Mouse (Mus musculus): ENCODE measurements around the gene Dnmt3c. TPM values are rescaled to one million over a fixed set of nuclear protein-coding genes. Genes with fewer than 3 reads are reported as not detected.

Gene Dnmt3c
- total and polyA plus RNA-seq, 3 experiments, result 0.04 TPM; not detected in 2

DNA sequence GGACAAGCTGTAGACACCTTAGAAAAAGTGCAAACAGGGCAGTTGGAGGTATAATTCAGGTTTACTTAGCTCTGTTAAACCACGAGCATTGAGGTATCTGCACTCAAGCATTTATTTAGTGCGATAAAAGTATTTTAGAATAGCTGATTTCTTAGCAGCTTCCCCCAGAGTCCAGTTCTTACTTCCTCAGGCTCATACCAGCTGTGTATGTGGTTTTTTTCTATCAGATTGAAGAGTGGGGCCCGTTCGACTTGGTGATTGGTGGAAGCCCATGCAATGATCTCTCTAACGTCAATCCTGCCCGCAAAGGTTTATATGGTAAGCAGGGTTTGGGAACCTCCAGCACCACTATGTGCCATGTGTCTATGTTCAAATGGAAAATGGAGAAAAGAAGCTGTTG, 19.5 kb upstream of the Dnmt3c start:
- Histone ChIP-seq H3K27me3 (replicated peaks) (no peaks in the 10 kb centered on the region), H3K4me3 (replicated peaks in 1 of 3; ENCODE audit: low read depth in 2 of 3, low read length in 2 of 3, poor library complexity in 1 of 3) (no peak overlapping the region), H3K79me2 (replicated peaks; ENCODE audit: control insufficient read depth, extremely low read depth, insufficient read depth, poor library complexity, severe bottlenecking) (no peaks in the 10 kb centered on the region), H3K27ac (ENCODE audit: insufficient read depth, low read depth) (no peak overlapping the region), H3K4me2 (ENCODE audit: insufficient read depth, low read depth, poor library complexity, severe bottlenecking) (no peak overlapping the region), H3K4me1 (ENCODE audit: control insufficient read depth in 1 of 2, insufficient read depth in 2 of 2) (no peaks in the 10 kb centered on the region), H3K9me3 (replicated peaks; ENCODE audit: low read length) (no peaks in the 10 kb centered on the region), H3K9ac (ENCODE audit: insufficient read depth, low read depth) (no peak overlapping the region), H3K36me3 (replicated peaks in 1 of 2; ENCODE audit: control insufficient read depth in 1 of 2, insufficient read depth in 1 of 2, low read length in 1 of 2) (peaks cover 6 to 44% of the 10 kb centered on the region in 2 experiments)
- in situ Hi-C loops (cut with MboI; ENCODE audit: low pct_ligation_motif_present, low pct_unique_long_range_greater_than_20kb, low sequenced_read_pairs) (no loop called here), dilution Hi-C loops (cut with MboI; ENCODE audit: extremely low pct_ligation_motif_present, extremely low pct_unique_long_range_greater_than_20kb, low sequenced_read_pairs) (no loop called here)
- TF ChIP-seq ZMIZ1 (IDR thresholded peaks at IDR 0.05; ENCODE audit: low read depth, low read length) (no peak), SIN3A (IDR thresholded peaks at IDR 0.05; ENCODE audit: low read length) (no peak)
- DNase-seq (ENCODE audit: extremely low read depth), result no peak

- dilution Hi-C loops (cut with MboI; ENCODE audit: extremely low pct_ligation_motif_present, extremely low pct_unique_long_range_greater_than_20kb, low sequenced_read_pairs) (no loop called here), in situ Hi-C loops (cut with MboI; ENCODE audit: low pct_ligation_motif_present, low pct_unique_long_range_greater_than_20kb, low sequenced_read_pairs) (no loop called here)
- no peak for DNase-seq (ENCODE audit: extremely low read depth)
- Histone ChIP-seq H3K36me3 (replicated peaks in 1 of 2; ENCODE audit: control insufficient read depth in 1 of 2, insufficient read depth in 1 of 2, low read length in 1 of 2) (peaks cover 6 to 47% of the 10 kb centered on the region in 2 experiments), H3K4me1 (ENCODE audit: control insufficient read depth in 1 of 2, insufficient read depth in 2 of 2) (no peaks in the 10 kb centered on the region), H3K9ac (ENCODE audit: insufficient read depth, low read depth) (no peak overlapping the region), H3K27me3 (replicated peaks) (no peaks in the 10 kb centered on the region), H3K79me2 (replicated peaks; ENCODE audit: control insufficient read depth, extremely low read depth, insufficient read depth, poor library complexity, severe bottlenecking) (no peaks in the 10 kb centered on the region), H3K4me2 (ENCODE audit: insufficient read depth, low read depth, poor library complexity, severe bottlenecking) (no peak overlapping the region), H3K27ac (ENCODE audit: insufficient read depth, low read depth) (no peak overlapping the region), H3K9me3 (replicated peaks; ENCODE audit: low read length) (no peaks in the 10 kb centered on the region), H3K4me3 (replicated peaks in 1 of 3; ENCODE audit: low read depth in 2 of 3, low read length in 2 of 3, poor library complexity in 1 of 3) (no peak overlapping the region)
- TF ChIP-seq MAX (IDR thresholded peaks at IDR 0.05; ENCODE audit: low read length) (no peak), UBTF (IDR thresholded peaks at IDR 0.05; ENCODE audit: low read depth, low read length) (no peak), CTCF (conservative IDR thresholded peaks at IDR 0.05 in 1 of 2, IDR thresholded peaks at IDR 0.05 in 1 of 2; ENCODE audit: low read depth in 2 of 2, low read length in 2 of 2) (no peak), ZNF384 (IDR thresholded peaks at IDR 0.05; ENCODE audit: low read depth, low read length) (no peak), ZC3H11A (IDR thresholded peaks at IDR 0.05; ENCODE audit: low read depth, low read length) (no peak), RAD21 (IDR thresholded peaks at IDR 0.05; ENCODE audit: low read depth, low read length) (no peak), KAT2A (IDR thresholded peaks at IDR 0.05; ENCODE audit: insufficient replicate concordance, low read length) (no peak), SMC3 (IDR thresholded peaks at IDR 0.05; ENCODE audit: low read depth, low read length) (no peak), ZKSCAN1 (IDR thresholded peaks at IDR 0.05; ENCODE audit: borderline replicate concordance, low read depth, low read length) (no peak), JUND (conservative IDR thresholded peaks at IDR 0.05; ENCODE audit: low read depth, low read length) (no peak), NELFE (IDR thresholded peaks at IDR 0.05; ENCODE audit: low read depth, low read length) (no peak), TBP (conservative IDR thresholded peaks at IDR 0.05; ENCODE audit: low read depth, low read length) (no peak), EP300 (IDR thresholded peaks at IDR 0.05; ENCODE audit: low read length) (no peak), MXI1 (IDR thresholded peaks at IDR 0.05; ENCODE audit: low read depth, low read length) (no peak), POLR2A (IDR thresholded peaks at IDR 0.05; ENCODE audit: low read depth, low read length) (no peak), CHD2 (IDR thresholded peaks at IDR 0.05; ENCODE audit: low read length) (no peak), BHLHE40 (IDR thresholded peaks at IDR 0.05; ENCODE audit: low read depth, low read length) (no peak), GABPA (IDR thresholded peaks at IDR 0.05; ENCODE audit: insufficient replicate concordance, low read depth, low read length) (no peak), RCOR1 (conservative IDR thresholded peaks at IDR 0.05; ENCODE audit: low read depth, low read length) (no peak), ETS1 (conservative IDR thresholded peaks at IDR 0.05; ENCODE audit: low read depth, low read length) (no peak)
Measured at GRCm38 (mm10) chr2:153677550-153677949, 18.9 kb upstream of the Dnmt3c start.

Data from CH12.LX (cell line).